Mouse (Mus musculus) erythroblast, embryonic 14.5 days (primary cell): ENCODE results near the gene Atf6b.

Experiments
- GATA1 ChIP-seq: IDR thresholded peaks from 2 replicates; pipeline ENCODE4 v1.6.1; 2012; ENCODE audit warnings: low read length, inconsistent platforms, mixed read lengths
- TAL1 ChIP-seq: IDR thresholded peaks from 3 replicates; pipeline ENCODE4 v1.6.1; 2012; ENCODE audit warnings: low read length, inconsistent platforms, mixed read lengths

DNA sequence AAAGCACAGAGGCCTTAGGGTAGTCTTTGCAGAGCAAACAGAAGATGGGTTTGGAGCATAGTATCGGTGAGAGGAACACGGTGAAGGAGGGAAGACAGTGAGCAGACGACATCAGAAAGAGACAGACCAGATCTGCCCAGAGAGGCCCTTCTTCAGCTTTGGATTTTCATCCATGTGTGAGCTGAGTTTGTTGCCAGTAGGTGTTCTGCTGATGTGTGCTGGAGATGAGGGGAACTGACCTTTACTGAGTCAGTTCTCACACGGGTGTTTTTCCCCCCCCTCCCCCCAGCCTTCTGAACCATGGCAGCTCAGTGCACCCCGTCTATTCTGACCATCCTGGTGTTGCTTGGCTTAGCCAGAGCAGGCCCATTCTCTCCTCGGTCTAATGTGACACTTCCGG is 23.3 kb downstream of the Atf6b start, which contains the start of gene Tnxb:
- TF ChIP-seq GATA1, result no peak
- no peak for TF ChIP-seq TAL1
